Mouse (Mus musculus): ENCODE measurements around the gene Srprb.

The Srprb gene

DNA sequence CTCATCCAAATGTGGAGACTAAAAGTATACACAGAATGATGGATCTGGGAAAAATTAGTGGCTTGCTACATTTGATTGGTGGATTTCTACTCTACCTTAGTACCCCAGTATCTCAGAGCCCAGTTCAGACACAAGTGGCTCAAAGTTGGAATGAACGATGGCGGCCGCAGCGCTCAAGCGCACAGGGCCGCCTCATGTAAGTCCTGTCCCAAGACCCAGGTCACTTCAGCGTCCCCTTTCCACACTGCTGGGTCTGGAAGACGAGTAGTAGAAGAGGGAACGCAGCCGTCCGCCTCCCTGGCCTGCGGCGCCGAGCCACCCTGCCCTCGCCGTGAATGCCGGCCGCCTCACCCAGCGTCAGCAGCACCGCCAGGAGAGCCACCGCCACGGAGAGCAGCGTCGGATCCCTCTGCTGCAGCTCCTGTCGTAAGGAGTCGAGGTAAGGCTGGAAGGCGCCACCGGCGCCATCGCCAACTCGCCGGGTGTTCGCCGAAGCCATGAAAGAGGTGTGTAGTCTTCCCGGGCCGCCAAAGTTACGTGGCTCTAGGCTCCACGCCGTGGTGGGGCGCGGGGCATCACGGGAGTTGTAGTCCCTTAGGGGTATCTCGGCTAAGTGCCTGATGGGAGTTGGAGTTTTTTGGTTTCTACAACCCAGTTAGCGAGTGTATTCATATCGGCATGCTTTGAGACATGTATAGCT lies at the start of gene Srprb:
Gene Srprb (minus strand): TSS at position 577 of the 700 bp plus-strand sequence.
- DNase-seq = peak; percentile 95

DNA sequence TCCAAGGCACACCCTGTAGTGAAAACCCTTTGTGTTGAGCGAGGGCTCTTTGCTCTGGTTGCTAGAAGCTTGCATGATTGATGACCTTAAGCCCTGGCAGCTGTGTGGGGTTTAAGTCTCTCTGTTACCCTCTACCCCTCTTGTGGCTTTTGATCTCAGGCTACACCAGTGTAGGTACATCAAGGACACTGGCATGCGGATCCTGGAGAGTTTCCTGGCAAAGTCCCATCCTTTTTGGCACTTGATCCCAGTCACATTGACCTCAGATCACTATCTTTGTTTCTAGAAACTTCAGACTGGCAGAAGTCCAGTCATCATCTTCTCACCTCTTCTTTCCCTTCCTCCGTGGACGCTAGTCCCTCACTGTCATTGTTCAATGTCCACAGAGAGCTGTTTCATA lies 46.7 kb upstream of the Srprb start:
- no peak for DNase-seq

DNA sequence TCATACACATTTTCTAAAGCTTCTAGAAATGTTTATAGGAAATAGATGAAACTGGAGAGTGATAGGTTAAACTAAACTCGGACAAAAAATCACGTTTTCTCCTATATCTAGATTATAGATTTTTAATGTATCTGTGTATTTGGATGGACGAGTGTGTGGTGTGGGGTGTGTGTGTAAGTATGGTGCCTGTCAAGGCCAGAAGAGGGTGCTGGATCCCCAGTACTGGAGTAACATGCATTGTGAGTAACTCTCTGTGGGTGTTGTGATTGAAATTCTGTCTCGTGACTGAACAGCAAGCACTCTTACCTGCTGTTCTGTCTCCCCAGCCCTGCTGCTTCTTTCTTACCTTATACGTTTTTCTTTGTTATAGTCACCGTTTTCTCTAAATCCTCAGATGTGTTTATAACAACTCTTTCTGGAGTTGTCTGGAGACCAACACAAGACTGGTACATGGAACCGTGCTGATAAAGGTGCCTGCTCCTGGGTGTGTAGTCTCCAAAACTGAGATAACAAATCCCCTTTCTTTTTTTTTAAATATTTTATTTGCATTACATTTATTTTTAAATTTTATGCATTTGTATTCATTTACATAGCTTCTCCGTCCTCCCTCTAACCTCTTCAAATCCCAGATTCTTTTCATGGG lies 44.7 kb upstream of the Srprb start:
- no peak for DNase-seq

DNA sequence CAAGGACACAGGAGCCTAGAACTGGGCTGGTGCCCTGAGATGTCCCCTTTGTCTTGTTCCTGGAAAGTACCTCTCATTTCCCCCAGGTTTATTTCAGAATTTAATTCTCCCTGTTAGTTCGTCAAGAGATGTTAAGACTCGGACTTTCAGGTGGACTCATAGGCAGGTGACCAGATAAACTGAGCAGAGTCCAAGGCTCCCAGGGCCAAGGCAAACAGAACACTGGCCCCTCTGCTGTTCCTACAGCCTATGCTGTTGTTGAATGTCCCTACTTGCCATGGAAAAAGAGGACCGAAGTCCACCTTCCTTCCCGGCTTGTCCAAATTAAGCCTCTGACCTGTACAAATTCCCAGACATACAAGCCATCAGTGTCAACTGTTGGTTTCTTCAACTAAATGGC lies 41.7 kb upstream of the Srprb start:
- no peak for DNase-seq

DNA sequence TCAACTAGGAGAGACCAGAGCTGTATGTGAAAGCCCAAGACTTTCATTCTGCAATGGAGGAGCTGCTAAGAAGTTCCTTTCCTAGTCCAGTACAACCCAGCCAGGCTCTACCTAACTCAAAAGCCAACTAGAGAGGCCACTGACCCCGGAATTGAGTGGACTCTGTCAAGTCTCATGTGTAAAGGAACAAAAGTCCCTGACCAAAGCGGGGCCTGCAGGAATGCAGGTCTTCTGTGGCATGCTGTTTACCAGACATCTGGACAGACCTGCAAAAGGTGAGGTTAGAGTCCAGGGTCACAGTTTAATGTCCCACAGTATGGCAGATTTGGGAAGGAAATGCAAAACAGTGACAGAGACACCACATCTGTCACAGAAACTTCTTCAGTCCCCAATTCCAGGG lies 39.3 kb upstream of the Srprb start:
- DNase-seq = no peak

DNA sequence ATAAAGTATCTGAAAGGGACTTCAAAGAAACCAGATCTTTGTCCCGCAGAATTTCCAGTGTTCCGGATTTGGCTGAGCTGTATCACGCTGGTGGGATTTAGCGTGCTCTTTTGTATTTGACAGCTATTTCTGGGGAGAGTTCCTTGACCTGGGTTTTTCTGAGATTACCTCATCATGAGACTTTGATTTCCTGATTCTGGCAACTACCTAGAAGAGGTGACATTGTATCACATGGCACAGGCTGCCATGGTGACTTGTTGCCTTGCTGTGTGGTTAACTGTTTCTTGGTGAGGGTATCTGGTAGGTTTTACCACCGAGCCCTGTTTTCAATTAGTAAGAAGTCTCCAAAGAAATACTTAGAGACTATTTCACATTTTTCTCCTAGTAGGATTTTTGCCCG lies 37.5 kb upstream of the Srprb start:
- DNase-seq = no peak

DNA sequence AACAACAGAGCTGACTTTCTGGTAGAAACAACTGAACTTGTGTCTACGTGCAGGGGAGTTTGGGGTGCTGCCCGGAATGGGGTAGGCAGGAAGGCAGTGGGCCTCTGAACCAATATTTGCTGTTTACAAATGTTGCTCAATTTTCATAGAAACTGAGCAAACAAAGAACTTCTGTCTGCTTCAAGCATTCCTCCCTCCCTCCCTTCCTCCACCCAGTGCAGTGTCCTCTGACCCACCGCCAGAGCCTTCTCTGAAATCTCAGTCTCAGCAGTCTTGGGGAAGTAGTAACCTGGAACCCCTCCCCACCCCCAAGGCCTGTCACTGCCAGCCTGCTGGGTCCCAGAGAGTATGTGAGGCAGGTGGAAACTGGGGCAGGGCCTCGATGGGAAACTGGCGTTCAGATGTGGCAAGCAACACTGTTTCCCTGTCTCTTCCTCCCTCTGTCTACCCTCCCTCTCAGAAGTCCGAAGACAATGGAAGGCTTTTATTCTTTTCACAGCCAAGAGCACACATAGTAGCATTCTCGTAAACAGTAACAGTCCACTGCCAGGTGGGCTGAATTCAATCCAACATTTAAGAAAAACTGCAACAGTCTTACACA lies 32.7 kb upstream of the Srprb start:
- DNase-seq = no peak

DNA sequence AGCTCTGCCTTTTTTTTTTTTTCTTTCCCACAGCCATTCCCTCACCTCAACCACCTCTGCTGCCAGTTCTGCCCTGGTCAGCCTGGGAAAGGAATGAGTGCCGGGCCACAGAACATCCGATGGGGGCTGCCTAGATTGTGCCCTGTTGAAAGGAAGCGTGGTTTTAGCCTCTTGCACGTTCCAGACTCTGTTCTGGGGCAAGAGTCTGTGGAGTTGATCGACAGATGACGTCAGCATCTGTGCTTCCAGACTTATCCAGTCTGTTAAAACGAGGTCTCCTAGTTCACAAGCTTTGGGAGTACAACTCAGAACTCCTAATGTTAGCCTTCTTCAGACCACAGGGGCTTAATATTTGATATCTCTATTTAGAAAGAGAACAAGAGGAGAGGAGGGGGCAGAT lies 32.1 kb upstream of the Srprb start:
- DNase-seq = no peak

DNA sequence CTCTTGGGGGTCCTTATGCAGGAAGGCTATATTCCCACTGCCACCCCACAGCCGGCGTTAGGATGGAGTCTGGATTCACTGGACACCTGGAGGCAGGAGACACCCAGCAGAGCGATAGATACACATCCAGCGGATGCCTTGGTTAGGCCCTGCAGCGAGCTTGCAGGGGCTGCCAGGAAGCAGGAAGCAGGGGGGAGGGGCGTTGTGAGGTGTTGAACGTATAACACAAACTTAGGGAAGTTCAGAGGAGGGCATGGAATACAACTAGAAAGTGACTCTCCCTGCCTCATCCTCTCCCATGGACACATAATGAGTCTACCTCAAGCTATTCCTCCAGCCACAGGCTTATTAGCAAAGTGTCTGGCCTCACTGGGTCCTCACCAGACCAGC lies 31.1 kb upstream of the Srprb start:
- DNase-seq = peak; percentile 15

DNA sequence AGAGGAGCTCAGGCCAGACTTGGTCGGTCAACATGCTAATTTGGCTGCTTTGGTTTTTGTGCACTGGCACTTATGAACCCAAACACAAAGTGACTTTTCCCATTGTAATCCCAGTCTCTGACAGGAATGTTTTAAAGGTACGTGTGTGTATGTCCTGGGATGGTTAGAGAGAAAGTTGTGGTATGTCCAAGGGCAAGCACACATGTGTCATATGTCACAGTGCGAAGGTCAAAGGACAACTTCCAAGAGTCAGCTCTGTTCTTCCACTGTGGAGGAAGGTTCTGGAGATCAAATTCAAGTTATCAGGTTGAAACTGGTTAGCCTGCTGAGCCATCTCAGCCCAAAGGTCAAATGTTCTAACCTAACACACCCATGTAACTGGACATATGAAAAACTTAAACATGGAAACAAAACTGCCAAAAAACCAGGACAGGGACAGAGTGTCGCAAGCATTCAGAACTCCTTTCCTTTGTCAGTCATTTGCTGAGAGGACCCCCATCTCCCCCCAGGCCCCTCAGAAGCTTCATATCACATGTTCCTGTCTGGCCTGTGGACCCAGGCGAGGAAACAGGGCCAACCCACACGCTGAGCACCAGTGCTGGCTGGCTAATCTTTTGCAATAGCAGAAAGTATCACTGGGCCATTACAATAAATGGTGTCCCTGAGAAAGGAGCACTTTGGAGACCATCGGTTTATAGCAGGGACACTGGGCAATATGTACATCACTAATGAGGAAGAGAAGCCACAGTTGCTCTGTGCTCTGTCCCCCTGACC lies 30.5 kb upstream of the Srprb start:
- DNase-seq = no peak

DNA sequence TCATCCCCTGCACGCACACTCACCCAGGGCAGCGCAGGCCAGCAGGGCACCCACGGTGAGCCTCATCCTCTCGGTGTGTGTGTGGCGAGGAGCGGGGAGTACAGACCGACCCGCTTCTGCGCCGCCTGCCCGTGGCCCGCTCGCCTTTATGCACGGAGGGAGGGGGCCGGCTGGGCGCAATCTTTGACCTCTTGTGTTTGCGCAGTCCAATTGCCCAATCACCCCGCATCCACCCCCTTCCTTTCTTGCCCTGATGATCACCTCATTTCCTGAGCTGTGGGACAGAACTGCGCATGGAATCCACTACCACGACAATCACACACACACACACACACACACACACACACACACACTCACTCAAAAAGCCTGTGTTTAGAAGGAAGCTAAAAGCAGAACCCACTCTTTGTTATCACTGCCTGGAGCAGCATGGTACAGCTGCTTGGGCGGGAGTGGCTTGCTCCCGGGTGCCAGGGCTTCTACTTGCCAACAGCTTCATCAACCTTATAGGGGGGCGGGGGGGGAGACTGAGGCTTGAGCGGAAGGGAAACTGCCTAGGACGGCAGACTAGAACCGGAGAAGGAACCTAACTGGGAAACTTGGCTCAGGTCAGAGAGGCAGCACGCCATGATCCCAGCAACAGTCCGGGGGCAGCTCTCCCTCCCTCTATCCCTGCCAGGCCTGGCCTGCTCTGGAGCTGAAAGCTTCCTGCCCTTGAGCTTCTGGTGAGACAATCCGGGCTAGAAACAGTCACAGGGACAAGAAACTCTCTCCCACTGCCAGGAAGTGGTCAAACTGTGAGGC lies 28.4 kb upstream of the Srprb start, which contains the start of the genes Gm20425 and Trf:
Gene Gm20425 (minus strand): TSS at position 157 of the 801 bp plus-strand sequence.
Gene Trf (minus strand): TSS at position 294 of the 801 bp plus-strand sequence.
- DNase-seq = peak; percentile 30

DNA sequence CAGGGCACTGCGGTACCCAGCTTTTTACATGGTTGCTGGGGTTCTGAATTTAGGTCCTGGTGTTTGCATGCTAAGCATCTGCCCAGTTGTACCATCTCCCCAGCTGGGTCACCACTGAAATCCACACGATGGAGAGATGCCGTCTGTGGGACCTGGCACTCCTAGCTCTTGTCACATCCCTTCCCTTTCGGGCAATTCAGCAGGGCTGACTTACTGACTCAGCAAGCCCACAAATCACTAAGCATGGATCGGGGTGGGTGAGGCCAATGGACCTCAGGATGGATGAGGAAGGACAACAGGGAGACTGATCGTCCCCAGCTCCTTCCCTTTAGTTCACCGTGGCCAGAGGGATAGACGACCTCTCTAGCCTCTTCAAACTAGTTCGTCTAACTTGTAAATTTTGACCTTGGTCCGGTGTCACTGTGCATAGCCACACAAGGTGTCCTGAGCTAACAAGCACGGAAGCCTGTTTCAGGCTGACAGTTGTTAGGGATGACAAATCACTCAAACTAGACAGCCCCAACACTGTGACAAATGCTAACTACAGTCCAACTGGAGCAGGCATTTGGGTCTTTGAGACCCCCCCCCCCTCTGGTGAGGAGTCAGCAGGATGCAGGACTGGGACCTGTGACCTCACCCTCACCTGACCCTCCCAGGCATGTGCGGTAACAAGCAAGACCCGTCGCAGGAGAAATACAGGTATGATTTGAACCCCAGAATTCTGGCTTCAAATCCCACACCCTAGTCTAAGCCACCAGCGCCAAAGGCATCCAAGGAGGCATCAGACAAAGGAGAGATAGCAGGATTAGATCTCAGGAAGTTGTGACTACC lies 27.3 kb upstream of the Srprb start:
- no peak for DNase-seq

DNA sequence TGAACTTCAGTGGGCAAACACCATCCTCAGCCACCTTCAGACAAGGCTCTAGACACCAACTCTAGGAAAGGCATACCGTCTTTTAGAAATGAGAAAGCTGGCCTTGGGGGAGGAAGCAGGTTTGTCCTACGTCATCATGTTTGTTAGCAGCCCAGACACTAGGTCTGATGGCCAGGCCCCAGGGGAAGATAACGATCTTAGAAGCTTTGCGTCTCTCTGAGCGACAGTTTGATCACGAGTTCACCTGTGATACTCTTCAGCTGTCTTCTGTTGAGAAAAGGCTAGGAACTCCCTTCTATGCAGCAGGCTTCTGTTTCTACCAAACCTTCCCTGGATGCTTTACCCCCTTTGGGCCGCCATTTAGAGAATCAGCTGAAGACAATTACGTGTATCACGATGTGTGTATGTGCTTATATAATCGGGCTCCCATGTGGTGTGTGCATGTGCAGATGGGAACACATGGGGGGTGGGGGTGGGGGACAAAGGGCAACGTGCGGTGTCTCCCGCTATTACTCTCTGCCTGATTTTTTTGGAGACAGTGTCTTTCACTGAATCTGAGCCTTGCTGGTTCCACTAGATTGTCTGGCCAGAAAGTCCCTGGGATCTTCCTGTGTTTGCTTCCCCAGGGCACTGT lies 26.6 kb upstream of the Srprb start:
- DNase-seq = no peak

DNA sequence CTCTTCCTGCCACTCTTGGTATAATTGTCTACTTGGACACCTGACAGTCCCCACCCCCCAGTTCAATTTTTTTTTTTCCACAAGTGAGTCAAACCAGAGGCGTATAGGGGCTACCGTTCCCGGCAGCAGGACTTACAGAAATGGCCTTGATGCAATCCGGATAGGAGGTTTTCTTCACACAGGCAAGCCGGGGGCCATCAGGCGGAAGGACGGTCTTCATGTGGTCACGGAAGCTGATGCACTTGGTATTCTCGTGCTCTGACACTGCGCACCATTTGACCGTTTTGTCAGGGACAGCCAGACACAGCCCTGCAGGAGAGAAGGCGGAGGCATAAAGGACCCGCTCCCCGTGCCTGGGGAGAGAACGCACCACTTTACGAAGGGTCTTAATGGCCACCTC lies 25.8 kb upstream of the Srprb start:
- DNase-seq = no peak

DNA sequence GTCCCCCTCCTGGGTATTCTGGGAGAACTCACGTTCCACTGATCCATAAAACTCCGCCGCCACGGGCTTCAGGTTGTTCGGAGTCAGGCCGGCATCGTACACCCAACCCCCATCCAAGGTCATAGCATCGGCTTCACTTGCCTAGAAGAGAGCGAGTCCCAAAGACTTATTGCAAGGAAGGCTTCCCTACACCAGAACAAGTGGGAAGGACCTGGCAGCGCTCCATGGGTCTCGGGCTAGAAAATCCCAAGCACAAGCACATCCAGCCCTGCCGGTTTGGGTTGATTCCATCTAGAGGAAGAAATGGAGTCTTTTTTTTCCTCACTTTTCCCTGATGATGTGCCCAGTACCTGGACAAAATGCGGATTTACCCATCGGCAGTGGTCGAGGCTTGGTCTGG lies 24.9 kb upstream of the Srprb start:
- DNase-seq = no peak

DNA sequence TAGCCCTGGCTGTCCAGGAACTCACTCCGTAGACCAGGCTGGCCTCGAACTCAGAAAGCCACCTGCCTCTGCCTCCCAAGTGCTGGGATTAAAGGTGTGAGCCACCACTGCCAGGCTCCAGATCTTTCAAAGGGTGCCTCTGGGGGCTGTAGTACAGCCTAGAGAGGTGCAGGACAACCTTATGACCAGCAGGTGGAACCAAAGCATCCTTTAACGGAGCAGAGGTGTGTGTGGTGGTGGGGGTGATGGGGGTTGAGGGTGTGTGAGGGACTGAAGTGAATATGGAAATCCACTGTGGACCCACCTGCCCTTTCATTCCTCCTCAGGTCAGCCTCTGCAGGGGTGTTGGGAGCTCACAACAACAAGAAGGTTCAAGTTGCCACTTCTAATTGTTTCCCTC lies 23.5 kb upstream of the Srprb start:
- DNase-seq = no peak

DNA sequence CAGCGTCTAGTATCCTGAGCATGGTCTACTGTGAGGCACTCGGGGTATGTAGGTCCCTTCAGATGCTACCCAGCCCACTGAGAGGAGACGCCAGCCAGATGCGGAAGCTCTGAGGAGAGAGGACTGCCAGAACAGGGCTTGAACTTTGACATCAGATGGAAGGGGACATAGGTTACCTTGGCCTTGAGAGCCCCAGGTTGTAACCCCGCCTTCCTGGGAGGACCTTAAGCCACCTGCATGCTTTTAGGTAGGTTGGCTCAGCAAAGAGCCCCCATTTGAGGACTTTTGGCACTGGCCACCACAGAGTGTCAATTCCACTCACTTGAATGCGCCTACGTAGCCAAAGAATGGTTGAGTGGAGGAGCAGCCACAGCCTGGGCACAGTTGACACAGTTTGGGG lies 22.8 kb upstream of the Srprb start:
- DNase-seq = no peak

DNA sequence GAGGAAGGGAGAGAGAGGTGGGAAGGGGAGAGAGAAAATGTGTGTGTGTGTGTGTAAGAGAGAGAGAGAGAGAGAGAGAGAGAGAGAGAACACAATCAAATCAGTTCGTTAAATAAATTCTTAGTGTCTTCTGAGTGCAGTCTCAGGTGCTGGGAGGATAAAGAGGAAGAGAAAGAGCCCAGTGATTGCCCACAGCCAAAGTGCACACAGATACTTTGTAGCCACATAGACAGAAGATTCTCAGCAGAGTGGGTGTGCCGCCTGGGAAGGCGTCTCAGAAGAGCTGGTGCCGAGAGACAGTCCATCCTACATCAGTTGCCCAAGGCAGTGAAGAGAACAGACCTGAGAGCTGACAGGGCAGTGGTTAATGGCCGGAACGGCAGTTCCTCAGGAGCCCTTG lies 12.3 kb upstream of the Srprb start:
- DNase-seq = no peak

DNA sequence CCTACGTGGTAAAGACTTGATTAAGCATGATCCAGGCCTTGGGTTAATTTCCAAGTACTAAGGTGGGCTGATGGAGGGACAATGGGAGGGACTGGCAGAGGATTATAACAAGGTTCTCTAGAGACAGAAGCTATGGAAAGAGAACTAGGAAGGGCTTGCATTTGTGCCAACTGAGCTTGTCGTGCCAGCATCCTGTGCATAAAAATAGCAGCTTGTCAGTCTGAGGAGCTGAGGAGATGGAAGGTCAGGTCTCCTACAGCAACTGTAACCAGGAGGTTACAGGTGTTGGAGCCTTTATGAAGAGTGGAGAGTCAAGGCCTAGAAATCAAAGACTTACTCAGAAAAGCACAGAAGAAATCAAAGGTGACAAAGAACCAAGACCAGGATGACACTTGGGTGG lies 11.7 kb upstream of the Srprb start:
- no peak for DNase-seq

DNA sequence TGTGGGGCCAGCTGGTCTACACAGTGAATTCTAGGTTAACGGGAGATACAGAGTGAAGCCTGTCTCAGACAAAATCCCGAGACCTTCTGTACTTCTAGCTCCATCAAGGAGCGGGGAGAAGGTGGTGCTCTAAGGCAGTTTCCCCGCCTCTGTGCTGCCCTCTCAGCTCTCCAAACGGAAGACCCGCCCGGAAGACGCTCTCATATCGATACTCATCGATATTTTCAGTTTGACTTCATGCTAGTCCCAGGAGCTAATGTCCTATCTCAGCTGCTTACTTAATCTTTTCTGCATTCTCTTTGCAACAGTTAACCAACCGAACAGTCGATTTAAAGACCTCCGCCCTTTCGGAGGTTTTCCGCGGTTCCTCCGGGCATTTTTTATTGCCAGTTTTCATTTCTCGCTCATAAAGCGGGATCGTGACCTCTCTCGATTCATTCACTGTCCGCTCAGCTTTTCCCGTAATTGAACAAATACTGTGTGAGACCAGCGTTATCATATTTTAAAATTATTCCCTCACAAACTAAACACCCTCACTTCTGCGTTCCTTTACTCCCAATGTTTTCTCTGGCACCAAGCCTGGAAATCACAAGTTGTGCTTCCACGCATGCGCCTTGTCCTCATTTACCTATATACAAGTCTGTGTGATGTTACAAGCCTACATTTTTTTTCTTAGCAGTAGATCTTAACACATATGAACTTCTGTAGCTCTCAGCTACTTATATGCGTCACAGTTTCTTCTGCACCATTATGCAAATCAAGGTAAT lies 10.9 kb upstream of the Srprb start:
- no peak for DNase-seq

All from right cerebral cortex, postnatal 14 days (tissue).